Mouse (Mus musculus) liver, adult 2 months (tissue): Measurements from ENCODE around the gene Arhgap30.

Source experiments
- CTCF ChIP-seq: fragments of 200-500 bp; IDR thresholded peaks from 2 replicates; pipeline ENCODE4 v1.5.1; 2011; ENCODE audit warnings: low read depth, low read length, control low read depth
- POLR2A ChIP-seq: fragments of 200-500 bp; IDR thresholded peaks from 2 replicates; pipeline ENCODE4 v1.6.1; 2011; ENCODE audit warnings: low read length, control low read depth; ENCODE audit not compliant: insufficient read depth; ENCODE audit errors: extremely low read depth

- no peak for TF ChIP-seq POLR2A
- TF ChIP-seq CTCF, result peak; percentile 76
Observed at GRCm38 (mm10) chr1:171355812-171356340, 32.9 kb upstream of the Arhgap30 start.
